Mouse (Mus musculus) thymus, postnatal 10 days (tissue): ENCODE measurements around the gene Rarg.
A peak's percentile ranks its signal among the peaks of the same experiment; 100 is the strongest.

ENCODE experiments used
- DNase-seq, 2 experiments: peaks; one replicate each; pipeline ENCODE4 v3.0.0; 2021; ENCODE audit warnings: low spot score in 2 of 2

The Rarg gene

DNA sequence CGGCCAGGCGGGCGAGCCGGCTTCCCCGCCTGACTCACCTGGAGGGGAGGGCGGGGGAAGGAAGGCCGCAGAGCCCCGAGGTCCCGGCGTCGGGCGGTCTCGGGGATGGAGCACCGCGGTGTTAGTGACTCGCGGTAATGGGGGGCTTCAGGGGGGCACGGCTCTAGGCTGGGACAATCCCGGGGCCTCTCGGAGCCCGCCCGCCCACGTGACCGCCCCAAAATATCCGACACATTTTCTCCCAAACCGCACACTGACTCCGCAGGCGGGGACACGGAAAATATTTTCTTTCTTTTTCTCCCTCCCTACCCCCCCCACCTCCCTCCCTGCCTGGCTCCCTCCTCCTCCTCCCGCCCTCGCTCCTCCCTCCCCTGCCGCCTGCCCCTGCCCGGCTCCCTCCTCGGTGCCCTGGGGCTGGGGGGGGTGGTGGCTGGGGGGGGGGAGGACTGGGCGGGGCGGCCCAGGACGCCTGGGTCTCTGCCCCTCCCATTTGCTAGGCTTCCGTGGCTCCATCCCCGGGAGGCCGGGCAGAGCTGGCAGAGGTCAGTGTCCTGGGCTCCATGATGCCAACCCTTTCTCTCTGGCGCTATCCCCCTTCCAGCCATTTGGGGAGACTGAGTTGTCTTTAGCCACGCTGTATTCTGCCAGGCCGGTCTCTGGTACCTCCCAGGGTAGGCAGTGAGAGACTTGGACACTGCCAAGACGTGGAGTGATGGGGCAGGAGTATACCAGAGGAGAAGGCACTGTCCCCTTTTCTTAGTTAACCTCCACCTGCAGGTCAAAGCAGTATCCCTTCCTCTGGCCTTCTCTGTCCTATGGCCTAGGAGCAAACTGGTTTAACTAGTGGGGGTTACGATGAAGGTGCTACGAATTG is at the start of gene Rarg:
Gene Rarg, minus strand, starts transcription at position 316 of the 874 bp plus-strand sequence.
- no peak for DNase-seq

DNA sequence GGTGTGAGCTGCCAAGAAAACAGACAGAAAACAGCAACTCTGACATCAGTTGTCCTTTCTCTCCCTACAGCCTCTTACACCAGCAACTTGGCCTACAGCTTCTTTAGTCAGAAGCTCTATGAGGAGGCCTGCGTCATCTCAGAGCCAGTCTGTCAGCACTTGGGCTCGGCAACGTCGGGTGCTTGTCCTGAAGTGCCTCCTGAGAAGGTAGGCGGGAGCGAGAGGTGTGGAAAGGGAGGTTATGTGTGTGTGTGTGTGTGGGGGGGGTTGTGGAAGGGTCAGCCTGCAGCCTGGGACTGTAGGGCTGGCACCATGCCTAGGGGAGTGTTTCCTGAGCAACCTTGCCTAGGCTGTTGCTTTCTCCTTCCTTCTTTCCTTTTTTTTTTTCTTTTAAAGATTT is 45.2 kb upstream of the Rarg start:
- DNase-seq = no peak

DNA sequence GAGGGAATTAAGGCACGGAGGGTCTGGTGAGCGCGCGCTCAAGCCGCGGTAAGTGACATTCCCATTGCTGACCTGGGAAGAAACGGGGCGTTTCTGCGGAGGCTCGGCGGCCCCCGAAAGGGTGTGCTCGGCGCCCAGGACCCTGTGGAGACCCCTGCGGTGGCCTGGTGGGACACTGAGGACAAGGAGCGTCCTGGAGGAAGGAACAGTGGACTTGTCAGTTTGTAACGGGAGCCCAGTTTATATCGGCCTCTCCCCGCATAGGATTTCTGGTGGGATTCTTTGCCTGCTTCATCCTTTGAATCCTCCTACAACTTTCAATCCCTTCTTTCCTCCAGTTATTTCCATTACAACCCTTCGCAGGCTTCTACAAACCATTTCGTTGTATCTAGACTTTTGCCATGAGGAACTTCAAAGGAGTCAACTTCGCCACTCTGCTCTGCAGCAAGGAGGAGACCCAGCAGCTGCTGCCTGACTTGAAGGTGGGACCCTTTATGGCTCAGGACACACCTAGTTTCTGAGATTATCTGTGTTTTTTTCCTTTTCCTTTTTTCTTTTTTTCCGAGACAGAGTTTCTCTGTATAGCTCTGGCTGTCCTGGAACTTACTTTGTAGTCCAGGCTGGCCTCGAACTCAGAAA is 39.2 kb upstream of the Rarg start:
- DNase-seq = no peak

DNA sequence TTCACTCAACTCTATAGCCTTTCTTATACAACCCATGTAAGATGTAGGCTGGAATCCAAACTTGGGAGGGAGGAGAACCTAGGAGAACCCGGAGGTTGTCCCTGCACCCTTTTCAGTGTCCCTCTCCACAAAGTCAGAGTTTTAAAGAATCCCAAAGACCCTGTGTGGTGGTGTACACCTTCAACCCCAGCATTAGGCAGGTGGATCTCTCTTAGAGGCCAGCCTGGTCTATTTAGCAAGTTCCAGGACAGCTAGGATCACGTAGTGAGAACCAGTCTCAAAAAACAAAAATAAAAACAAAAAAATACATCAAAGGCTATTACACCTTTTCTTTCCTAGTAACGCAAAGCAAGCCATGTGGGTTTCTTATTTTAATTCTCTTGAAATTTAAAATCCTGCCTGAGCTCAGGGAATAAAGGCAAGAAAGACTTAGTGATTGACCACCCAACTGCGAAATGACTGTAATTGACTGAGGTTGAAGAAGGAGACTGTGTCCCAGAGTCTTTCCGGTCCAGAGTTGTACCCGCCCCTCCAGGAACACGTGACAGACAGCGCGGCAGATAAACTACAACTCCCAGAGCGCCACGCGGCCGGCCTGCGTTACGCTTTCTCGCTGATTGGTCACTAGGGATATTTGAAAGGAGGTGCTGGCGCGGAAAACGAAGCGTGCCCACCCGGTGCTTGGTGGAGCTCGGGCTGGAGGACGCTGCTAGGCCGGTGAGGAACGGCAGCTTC is 38.5 kb upstream of the Rarg start, which contains the start of gene Espl1:
Gene Espl1, plus strand, starts transcription at position 634 of the 735 bp plus-strand sequence.
- peak; percentile 92 to 93 for DNase-seq

DNA sequence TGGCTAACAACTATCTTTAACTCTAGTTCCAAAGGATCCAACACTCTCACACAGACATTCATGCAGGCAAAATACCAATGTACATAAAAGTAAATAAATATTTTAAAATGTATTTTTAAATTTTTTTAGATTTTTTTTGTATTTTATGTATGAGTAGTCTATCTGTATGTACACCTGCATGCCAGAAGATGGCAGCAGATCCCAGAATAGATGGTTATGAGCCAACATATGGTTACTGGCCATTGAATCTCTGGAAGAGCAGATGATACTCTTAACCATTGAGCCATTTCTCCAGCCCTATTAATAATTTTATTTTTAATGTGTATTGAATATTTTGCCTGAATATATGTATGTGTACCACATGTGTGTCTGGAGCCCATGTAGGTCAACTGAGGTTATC is 30.1 kb upstream of the Rarg start:
- peak in 1 of 2 experiments; percentile 57 for DNase-seq

DNA sequence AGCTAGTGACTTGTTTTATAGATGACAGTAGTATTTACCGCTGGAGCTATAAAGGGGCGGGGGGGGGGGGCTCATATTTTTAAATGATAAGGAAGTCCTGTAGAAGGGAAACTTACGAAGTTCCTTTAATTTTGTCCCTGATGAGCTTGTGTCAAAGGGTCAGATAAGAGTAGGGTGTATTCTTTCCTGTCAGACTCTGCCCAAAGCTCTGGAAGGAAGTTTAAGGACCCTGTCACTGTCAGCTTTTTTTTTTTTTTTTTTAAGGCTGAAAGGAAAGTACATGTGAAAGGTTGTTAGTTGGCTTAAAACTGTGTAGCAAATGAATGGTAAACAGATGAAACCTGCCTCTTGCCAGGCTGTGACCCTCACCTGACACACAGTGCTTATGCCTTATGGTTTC is 26.3 kb upstream of the Rarg start:
- no peak for DNase-seq

DNA sequence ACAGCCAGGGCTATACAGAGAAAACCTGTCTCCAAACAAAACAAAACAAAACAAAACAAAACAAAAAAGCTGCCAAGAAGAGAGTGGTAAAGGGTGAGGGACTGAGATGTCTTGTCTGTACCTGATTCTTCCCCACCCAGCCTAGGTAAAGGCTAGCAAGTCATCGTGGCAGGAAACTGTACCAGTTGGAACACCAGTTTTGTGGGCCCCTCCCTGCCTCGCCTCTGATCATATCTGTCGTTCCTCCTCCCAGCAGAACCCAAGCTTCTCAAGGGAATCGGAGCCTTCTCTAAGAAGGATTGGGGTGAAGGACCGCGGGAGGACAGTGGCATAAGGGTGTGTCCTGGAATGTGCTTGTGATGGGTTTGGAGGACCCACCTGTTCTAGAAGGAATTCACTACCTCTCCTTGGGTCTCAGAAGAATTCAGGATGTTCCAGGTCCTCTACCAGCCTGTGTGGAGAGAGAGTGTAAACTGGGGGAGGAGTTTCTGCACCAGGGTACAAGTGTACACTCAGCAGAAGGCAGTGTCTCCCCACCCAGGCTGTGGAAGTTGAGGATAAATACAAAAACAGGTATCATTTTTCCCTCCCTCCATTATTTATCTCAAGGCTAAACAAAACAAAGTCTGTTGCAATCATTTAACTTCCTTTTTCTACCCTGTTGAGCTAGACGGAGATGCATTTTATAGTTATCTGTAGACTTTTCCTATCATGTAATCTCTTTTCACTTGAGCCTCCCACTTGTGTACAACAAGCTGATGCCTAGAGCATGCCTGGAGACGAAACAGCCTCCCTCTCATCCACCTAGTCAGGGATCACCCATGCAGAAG is 25.4 kb upstream of the Rarg start:
- DNase-seq = no peak

GRCm38 (mm10) chr15:102280623-102281022 is 23.3 kb upstream of the Rarg start:
- DNase-seq = no peak

- no peak for DNase-seq
These were observed 22.6 kb upstream of the Rarg start for GRCm38 (mm10) chr15:102279783-102280520.

GRCm38 (mm10) chr15:102279092-102279782 is 21.9 kb upstream of the Rarg start, which contains the start of gene Mfsd5:
Gene Mfsd5, plus strand, starts transcription at chr15:102279454.
- peak; percentile 78 to 90 for DNase-seq

DNA sequence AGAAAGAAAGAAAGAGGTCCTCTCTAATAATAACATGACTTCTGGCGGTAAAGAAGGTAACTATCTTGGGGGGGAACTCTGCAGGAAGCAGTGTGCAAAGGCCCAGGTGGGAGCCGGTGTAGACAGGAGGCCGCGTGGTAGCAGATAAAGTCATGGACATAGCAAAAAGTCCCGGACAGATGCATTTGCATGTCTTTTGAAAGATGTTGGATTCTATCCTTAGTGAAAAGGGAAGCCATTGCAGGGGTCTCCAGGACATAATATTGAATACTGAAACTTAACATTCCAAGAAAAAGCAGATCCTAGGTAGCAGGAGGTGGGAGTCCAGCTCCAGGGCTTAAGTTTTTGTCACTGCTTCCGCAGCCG is 21.4 kb upstream of the Rarg start:
- DNase-seq = no peak

- DNase-seq = no peak
These were observed 16.8 kb upstream of the Rarg start for GRCm38 (mm10) chr15:102273982-102274716.

DNA sequence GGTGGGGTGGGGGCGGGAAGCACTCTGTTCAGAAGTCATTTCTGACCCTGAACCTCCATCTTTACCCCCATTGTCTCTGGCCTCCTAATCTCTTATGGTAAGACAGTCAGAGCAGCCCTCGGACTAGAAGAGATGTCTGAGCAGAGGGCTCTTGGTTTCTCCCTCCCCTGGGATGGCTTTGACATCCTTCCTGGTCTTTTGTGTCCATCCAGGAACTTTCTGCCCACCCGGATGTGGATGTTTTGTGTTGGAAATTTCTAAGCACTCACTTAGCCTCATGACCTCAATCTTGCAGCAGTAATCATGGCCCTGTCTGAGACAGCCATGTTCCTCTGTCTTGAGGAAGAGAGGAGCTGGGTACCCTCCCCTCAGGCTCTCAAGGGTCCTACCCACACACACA is 14.1 kb upstream of the Rarg start:
- DNase-seq = no peak

- no peak for DNase-seq
These were observed 13.1 kb upstream of the Rarg start, which contains the start of gene Gm9918 for GRCm38 (mm10) chr15:102270274-102270960. Gene Gm9918, plus strand, starts transcription at chr15:102270563.

- DNase-seq = no peak
These were observed 8.2 kb upstream of the Rarg start for GRCm38 (mm10) chr15:102265548-102265947.

DNA sequence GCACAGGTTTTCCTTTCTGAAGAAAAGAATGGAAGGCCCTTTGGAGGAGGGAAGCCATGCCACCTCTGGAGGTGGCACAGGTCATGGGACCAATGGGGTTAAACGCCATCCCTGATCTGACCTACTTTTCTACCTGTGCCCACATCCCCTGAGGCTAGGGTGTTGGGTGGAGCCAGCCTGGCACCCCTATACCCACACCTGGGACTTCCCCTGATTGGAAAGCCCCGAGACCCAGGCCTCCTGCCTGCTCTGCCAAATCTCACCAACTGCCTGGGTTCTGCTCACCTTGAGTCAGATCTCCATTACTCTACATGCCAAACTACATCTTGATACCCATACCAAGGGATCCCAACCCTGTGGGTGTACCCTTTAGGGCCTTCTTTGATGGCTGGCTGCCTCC is 5.7 kb upstream of the Rarg start:
- no peak for DNase-seq

GRCm38 (mm10) chr15:102262582-102262981 is 5.3 kb upstream of the Rarg start:
- no peak for DNase-seq

DNA sequence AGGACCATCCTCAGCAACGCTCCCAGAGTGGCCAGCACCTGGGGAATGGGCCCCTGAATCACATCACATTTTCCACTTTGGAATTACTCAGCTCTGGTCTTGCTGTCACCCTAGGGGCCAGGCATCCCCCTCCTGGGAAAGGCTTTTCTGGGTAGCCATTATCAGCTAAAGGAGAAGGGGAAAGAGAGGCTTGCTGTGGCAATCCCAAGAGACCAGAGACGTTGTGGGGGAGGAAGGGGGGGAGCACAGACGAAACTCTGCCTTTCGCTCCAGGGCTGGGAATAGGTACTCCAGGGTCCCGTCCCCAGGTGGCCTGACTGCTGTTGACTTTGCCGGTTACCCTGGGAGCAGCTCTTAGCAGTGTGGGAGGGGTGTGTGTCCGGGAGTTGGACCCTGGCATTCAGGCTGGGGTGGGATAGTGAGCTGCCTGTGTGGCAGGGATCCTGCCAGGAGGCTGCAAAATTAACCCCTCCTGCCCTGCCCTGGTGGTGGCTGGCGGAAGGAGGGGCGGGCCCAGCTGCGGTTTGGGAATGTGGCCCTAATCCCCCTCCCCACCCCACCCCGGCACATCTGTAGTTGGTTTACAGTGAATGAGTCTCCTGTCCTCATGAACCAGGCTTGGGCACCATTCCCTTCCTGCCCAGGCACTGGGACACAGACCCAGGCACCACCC is 1.4 kb upstream of the Rarg start:
- DNase-seq = no peak
